Mouse (Mus musculus) activated CD4-positive, CD25-positive, alpha-beta regulatory T cell, adult 4 months (primary cell): ENCODE measurements around the gene Tbca. TPM values are rescaled to one million over a fixed set of nuclear protein-coding genes. Genes with fewer than 3 reads are reported as not detected.

Experiments
- ATAC-seq: one replicate; pipeline ENCODE4 v1.8.0; 2017
- polyA plus RNA-seq, 2 experiments: library from polyadenylated mRNA; unstranded; fragments of 100-300 nt; shearing (Covaris generic); gene quantifications; one replicate each; pipeline ENCODE4 v1.2.1; 2017

Gene Tbca
- 100 to 1,000 TPM; 229 to 310 TPM for polyA plus RNA-seq

GRCm38 (mm10) chr13:94788771-94789649 is at the start of gene Tbca:
TSS of gene Tbca (plus strand) at chr13:94788910.
- ATAC-seq: peak; percentile 95

- no peak for ATAC-seq
Observed at GRCm38 (mm10) chr13:94745176-94745575, 43.5 kb upstream of the Tbca start.

- ATAC-seq: no peak
Observed at GRCm38 (mm10) chr13:94765852-94766251, 22.9 kb upstream of the Tbca start.

GRCm38 (mm10) chr13:94768460-94769154 is 20.1 kb upstream of the Tbca start:
- no peak for ATAC-seq

GRCm38 (mm10) chr13:94769155-94769470 is 19.6 kb upstream of the Tbca start:
- no peak for ATAC-seq

- ATAC-seq: no peak
Observed at GRCm38 (mm10) chr13:94786866-94787265, 1.8 kb upstream of the Tbca start.

GRCm38 (mm10) chr13:94794689-94795088 is 6.0 kb downstream of the Tbca start:
- peak; percentile 70 for ATAC-seq

- no peak for ATAC-seq
Observed at GRCm38 (mm10) chr13:94803480-94804057, 14.9 kb downstream of the Tbca start.

- ATAC-seq: no peak
Observed at GRCm38 (mm10) chr13:94806315-94807179, 17.8 kb downstream of the Tbca start.

GRCm38 (mm10) chr13:94808596-94808995 is 19.9 kb downstream of the Tbca start:
- ATAC-seq: no peak

- ATAC-seq: no peak
Observed at GRCm38 (mm10) chr13:94809724-94810123, 21.0 kb downstream of the Tbca start.

- no peak for ATAC-seq
Observed at GRCm38 (mm10) chr13:94811451-94811850, 22.7 kb downstream of the Tbca start.

- no peak for ATAC-seq
Observed at GRCm38 (mm10) chr13:94813770-94814169, 25.1 kb downstream of the Tbca start.

- ATAC-seq: no peak
Observed at GRCm38 (mm10) chr13:94820516-94820915, 31.8 kb downstream of the Tbca start.

- ATAC-seq: no peak
Observed at GRCm38 (mm10) chr13:94820956-94821355, 32.2 kb downstream of the Tbca start.

GRCm38 (mm10) chr13:94826389-94826788 is 37.7 kb downstream of the Tbca start:
- peak; percentile 40 for ATAC-seq

GRCm38 (mm10) chr13:94826986-94827385 is 38.3 kb downstream of the Tbca start:
- ATAC-seq: peak; percentile 34

- no peak for ATAC-seq
Observed at GRCm38 (mm10) chr13:94827847-94828246, 39.1 kb downstream of the Tbca start.

- ATAC-seq: no peak
Observed at GRCm38 (mm10) chr13:94838047-94838720, 49.5 kb downstream of the Tbca start.

- ATAC-seq: no peak
Observed at GRCm38 (mm10) chr13:94838756-94839337, 50.1 kb downstream of the Tbca start.

GRCm38 (mm10) chr13:94843236-94843635 is 54.5 kb downstream of the Tbca start:
- no peak for ATAC-seq

- no peak for ATAC-seq
Observed at GRCm38 (mm10) chr13:94847870-94848269, 59.2 kb downstream of the Tbca start.
